Mouse (Mus musculus): Measurements from ENCODE around the gene Skiv2l. TPM values are rescaled to one million over a fixed set of nuclear protein-coding genes. Genes with fewer than 3 reads are reported as not detected.
"Not testable (repeated sequence)": the region's sequence is repeated elsewhere in the genome, so short reads cannot be mapped to it uniquely, and the experiment has no call there.

Skiv2l gene
- polyA plus RNA-seq, 1 experiment = 8.9 TPM

DNA sequence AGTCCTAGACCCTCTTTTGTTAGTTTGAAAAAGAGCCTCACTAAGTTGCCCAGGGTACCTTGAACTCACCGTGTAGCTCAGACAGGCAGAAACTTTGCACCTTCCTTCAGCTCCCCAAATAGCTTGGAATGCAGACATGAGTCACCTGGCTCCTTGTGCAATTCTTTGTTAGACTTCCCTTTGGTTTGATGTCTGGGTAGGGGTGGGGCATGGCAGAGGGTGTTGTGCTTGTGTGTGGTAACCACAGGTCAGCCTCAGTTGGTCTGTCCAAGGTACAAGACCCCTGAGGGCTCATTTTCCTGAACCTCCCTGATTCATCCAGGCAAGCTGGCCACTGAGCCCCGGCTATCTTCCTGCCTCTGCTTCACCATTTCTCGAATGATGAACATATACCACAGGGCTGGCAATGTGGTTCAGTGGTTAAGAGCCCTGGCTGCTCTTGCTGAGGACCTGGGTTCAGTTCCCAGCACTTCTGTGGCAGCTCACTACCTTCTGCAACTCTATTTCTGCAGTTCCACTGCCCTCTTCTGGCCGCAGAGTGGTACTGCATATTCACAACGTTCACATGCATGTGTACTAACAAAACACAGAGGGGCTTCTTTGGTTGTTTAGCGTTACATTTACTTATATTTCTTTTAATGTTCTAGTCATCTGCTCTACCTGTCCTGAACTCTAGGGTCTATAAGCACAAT, 45.0 kb downstream of the Skiv2l start:
- TF ChIP-seq TAL1 (IDR thresholded peaks at IDR 0.05; ENCODE audit: low read length) (no peak), GATA1 (IDR thresholded peaks at IDR 0.05; ENCODE audit: low read length) (no peak)
- peaks cover 17% of the 10 kb centered on the region for H3K9me3 ChIP-seq (ENCODE audit: control insufficient read depth, low read length)
- H3K4me1 ChIP-seq (ENCODE audit: control insufficient read depth) = no peaks in the 10 kb centered on the region
- H3K27me3 ChIP-seq (ENCODE audit: control insufficient read depth) = no peaks in the 10 kb centered on the region
- no peak overlapping the region for H3K4me3 ChIP-seq (replicated peaks)
- H3K36me3 ChIP-seq (ENCODE audit: control insufficient read depth) = no peaks in the 10 kb centered on the region

DNA sequence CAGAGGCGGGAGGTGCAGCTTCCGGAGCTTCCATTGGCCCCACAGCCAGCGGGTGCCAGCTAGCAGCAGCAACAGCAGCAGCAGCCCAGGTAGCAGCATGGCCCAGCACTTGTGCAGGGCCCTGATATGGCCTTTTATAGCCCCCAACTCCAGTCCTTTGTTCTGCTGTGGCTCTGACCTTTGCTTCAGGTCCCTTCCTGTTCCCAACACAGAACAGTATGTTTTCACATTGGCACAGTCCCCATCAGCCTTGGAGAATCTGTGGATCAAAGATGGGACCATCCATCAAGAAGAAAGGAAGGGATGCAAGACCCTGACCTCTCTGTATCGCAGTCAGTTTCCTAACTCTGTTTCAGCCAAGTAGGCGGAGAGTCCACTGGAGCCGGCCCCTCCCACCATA, 45.7 kb downstream of the Skiv2l start, which contains the start of gene Cyp21a1:
Gene Cyp21a1, minus strand, starts transcription at position 261 of the 400 bp plus-strand sequence.
- peaks cover 17% of the 10 kb centered on the region for H3K9me3 ChIP-seq (ENCODE audit: control insufficient read depth, low read length)
- H3K27me3 ChIP-seq (ENCODE audit: control insufficient read depth); H3K4me3 ChIP-seq (replicated peaks); H3K4me1 ChIP-seq (ENCODE audit: control insufficient read depth); H3K36me3 ChIP-seq (ENCODE audit: control insufficient read depth): not testable (repeated sequence)

DNA sequence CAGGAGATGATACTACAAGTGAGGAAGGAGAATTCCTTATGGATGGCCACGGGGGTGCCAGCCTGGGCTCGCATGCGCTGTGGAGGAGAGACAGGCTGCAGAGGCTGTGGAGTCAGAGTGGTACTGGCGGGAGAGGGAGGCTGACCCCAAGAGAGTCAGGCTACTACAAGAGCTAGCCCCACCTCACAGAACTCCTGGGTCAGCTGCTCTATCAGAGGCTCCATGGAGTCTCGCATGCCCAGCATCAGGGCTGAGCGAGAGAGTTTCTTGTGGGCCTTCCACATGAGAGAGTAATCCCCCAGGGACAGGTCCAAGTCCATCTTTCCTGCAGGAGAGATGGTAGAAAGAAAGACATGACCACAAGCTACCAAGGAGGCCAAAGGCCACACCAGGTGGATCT, 46.6 kb downstream of the Skiv2l start:
- not testable (repeated sequence) for H3K4me3 ChIP-seq (replicated peaks); H3K36me3 ChIP-seq (ENCODE audit: control insufficient read depth); H3K27me3 ChIP-seq (ENCODE audit: control insufficient read depth); H3K4me1 ChIP-seq (ENCODE audit: control insufficient read depth)
- peaks cover 17% of the 10 kb centered on the region for H3K9me3 ChIP-seq (ENCODE audit: control insufficient read depth, low read length)

DNA sequence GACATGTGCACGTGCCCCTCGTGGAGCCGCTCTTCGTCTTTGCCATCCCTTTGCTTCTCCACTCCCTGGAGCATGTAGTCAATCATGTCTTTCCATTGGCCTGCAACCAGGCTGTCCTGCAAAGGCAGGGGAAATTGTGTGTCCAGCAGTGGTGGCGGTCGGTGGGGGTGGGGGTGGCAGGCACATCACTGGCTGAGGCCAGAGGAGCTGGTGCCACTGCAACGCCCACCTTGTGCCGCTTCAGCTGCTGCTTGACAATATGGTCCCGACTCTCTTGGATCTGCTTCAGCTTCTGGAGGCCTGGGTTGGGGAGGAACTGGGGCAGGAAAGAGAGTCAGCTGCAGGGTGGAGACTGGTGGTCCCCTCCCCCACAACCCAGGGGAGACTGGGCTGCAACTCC, 47.3 kb downstream of the Skiv2l start:
- H3K27me3 ChIP-seq (ENCODE audit: control insufficient read depth); H3K4me1 ChIP-seq (ENCODE audit: control insufficient read depth); H3K4me3 ChIP-seq (replicated peaks); H3K36me3 ChIP-seq (ENCODE audit: control insufficient read depth): not testable (repeated sequence)
- H3K9me3 ChIP-seq (ENCODE audit: control insufficient read depth, low read length) = peaks cover 17% of the 10 kb centered on the region

DNA sequence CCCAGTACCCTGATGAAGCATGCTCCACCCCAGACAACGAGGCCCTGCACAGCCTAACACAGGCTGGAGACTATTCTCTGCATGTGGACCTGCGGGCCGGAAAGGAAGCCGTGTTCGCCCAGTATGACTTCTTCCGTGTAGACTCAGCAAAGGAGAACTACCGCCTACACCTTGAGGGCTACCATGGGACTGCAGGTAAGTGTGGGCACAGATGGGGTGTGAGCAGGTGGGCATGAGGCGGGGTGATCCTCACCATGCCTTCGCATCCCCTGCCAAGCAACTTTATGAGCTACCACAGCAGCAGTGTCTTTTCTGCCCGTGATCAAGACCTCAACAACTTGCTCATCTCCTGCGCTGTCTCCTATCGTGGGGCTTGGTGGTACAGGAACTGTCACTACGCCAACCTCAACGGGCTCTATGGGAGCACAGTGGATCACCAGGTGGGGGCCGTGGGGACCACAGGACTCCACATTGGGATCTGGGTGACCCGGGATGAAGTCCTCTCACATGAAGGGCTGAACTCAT, 49.2 kb downstream of the Skiv2l start:
- not testable (repeated sequence) for H3K4me3 ChIP-seq (replicated peaks); H3K27me3 ChIP-seq (ENCODE audit: control insufficient read depth); H3K36me3 ChIP-seq (ENCODE audit: control insufficient read depth); H3K4me1 ChIP-seq (ENCODE audit: control insufficient read depth)
- peaks cover 17% of the 10 kb centered on the region for H3K9me3 ChIP-seq (ENCODE audit: control insufficient read depth, low read length)

DNA sequence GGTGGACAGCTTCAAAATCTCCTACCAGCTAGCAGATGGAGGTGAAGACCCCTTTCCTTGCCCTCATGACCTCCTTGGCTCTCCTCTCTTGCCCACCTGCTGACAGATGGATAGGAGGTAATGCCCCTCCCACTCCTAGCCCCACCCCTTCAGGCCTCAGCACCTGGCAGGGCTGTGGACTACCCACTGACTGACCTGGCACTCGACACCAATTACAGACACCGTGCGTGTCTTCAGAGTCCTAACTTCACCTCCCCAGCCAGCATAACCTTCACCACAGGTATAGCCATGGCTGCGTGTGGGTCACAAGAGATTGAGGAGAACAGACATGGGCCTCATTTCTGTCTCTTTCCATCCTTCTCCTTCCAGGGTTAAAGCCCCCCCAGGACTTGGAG, 50.5 kb downstream of the Skiv2l start:
- Histone ChIP-seq H3K27me3 (ENCODE audit: control insufficient read depth) (no peaks in the 10 kb centered on the region), H3K9me3 (ENCODE audit: control insufficient read depth, low read length) (peaks cover 9% of the 10 kb centered on the region), H3K36me3 (ENCODE audit: control insufficient read depth) (no peaks in the 10 kb centered on the region), H3K4me3 (replicated peaks) (no peak overlapping the region), H3K4me1 (ENCODE audit: control insufficient read depth) (no peaks in the 10 kb centered on the region)
- TF ChIP-seq TAL1 (IDR thresholded peaks at IDR 0.05; ENCODE audit: low read length) = no peak

DNA sequence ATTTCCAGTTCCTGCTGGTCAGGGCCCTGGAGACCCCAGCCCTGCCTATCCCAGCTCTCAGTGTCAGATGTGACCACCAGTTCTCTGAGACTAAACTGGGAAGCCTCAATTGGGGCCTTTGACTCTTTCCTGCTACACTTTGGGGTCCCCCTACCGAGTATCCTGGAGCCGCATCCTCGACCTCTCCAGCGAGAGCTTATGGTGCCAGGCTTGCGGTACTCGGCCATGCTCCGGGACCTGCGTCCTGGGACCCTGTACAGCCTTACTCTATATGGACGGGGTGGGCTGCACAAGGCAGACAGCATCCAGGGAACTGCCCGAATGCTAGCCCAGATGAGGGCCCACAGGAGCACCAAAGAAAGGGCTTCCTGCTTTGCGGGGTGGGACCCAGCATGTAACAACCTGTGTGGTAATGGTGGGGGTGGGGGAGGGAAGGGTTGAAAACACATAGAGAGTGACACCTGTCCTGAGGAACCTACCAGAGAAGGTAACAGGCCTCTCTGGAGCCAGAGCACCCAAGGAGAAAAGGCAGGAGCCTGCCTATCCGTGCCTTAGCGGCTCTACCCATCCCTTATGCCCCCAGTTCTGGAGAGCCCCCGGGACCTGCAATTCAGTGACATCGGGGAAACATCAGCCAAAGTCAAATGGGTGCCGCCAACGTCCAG, 51.0 kb downstream of the Skiv2l start:
- no peaks in the 10 kb centered on the region for H3K27me3 ChIP-seq (ENCODE audit: control insufficient read depth)
- H3K36me3 ChIP-seq (ENCODE audit: control insufficient read depth) = no peaks in the 10 kb centered on the region
- H3K4me1 ChIP-seq (ENCODE audit: control insufficient read depth) = no peaks in the 10 kb centered on the region
- no peak overlapping the region for H3K4me3 ChIP-seq (replicated peaks)
- peaks cover 7% of the 10 kb centered on the region for H3K9me3 ChIP-seq (ENCODE audit: control insufficient read depth, low read length)
- TF ChIP-seq GATA1 (IDR thresholded peaks at IDR 0.05; ENCODE audit: low read length) = no peak
- TF ChIP-seq TAL1 (IDR thresholded peaks at IDR 0.05; ENCODE audit: low read length) = no peak

DNA sequence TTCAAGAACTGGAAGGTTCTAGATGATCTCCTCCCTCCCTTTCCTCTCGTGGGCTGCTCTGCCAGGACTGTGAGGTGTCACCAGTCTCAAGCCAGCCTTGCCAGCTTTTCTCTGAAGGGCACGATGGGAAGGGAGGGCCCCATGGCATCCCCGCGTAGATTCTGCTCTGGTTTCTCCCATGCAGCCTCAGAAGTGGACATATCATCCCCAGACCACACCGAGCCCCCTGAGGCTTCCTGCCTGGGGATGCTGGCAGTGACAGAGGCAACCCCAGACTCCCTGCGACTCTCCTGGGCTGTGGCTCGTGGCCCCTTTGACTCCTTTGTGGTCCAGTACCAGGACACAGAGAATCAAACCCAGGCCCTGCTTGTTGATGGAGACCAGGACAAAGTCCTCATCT, 51.9 kb downstream of the Skiv2l start:
- H3K9me3 ChIP-seq (ENCODE audit: control insufficient read depth, low read length) = peaks cover 11% of the 10 kb centered on the region
- H3K4me1 ChIP-seq (ENCODE audit: control insufficient read depth); H3K4me3 ChIP-seq (replicated peaks): not testable (repeated sequence)

DNA sequence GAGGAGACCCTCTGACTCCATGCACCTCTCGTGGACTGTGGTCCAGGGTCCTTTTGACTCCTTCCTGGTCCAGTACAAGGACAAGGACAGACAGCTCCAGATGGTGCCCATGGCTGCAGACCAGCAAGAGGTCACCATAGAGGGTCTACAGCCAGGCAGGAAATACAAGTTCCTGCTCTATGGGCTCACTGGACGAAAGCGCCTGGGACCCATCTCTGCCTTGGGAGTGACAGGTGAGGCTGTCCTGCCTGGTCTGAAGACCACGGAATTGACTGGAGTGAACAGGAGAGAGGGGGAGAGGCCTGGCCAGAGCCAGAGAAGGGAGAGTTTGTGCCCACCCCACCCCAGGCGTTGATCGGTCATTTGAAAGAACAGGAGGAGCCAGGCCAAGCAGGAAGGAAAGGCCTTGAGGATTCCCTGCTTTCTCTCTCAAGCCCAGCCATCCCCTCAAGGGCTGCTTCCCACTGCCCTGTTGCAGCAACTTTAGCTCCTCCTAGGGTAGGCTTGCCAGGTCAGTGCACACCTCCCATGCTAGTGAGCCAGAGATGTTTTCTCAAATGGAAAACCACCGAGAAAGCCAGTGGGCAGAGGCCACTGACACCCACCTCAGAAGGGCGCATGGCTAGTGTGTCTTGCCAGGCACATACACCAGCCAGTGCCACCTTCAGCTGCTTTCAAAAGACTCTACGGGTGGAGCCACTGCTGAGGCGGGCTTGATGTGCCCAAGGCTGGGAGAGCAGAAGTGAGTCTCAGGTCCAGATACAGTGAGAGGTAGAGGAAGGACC, 52.6 kb downstream of the Skiv2l start:
- H3K4me1 ChIP-seq (ENCODE audit: control insufficient read depth); H3K4me3 ChIP-seq (replicated peaks); H3K27me3 ChIP-seq (ENCODE audit: control insufficient read depth); H3K36me3 ChIP-seq (ENCODE audit: control insufficient read depth): not testable (repeated sequence)
- H3K9me3 ChIP-seq (ENCODE audit: control insufficient read depth, low read length) = peaks cover 11% of the 10 kb centered on the region

More for the DNA sequence above, 51.9 kb downstream of the Skiv2l start:
- not testable (repeated sequence) for H3K36me3 ChIP-seq (ENCODE audit: control insufficient read depth); H3K27me3 ChIP-seq (ENCODE audit: control insufficient read depth)
